Mouse (Mus musculus): ENCODE measurements around the gene Tst. TPM values are rescaled to one million over a fixed set of nuclear protein-coding genes. Genes with fewer than 3 reads are reported as not detected.

Gene Tst
- polyA plus RNA-seq, 1 experiment from 2014 or later: 11.8 TPM

- Histone ChIP-seq H3K9me3 (ENCODE audit: control insufficient read depth, low read length) (no peaks in the 10 kb centered on the region), H3K27ac (replicated peaks; ENCODE audit: low read depth, low read length) (no peak overlapping the region), H3K4me2 (ENCODE audit: low read length) (no peak overlapping the region), H3K27me3 (ENCODE audit: control insufficient read depth, insufficient read depth, low read length) (no peaks in the 10 kb centered on the region), H3K4me3 (replicated peaks; ENCODE audit: low read depth, low read length) (no peak overlapping the region), H3K4me1 (ENCODE audit: control insufficient read depth, insufficient read depth, low read length) (peaks cover 9% of the 10 kb centered on the region; the same call in 1 of the 2 replicates), H3K36me3 (ENCODE audit: control insufficient read depth, insufficient read depth, low read length) (no peaks in the 10 kb centered on the region), H3K9ac (replicated peaks; ENCODE audit: low read length) (no peak overlapping the region)
- no peak for DNase-seq
- no peak for ATAC-seq (ENCODE audit: low FRiP score, low TSS enrichment)
- 24% methylated on average over 7 of the region's 7 CpGs for WGBS
Observed at GRCm38 (mm10) chr15:78447121-78447520, 41.4 kb upstream of the Tst start.

GRCm38 (mm10) chr15:78443857-78444256 lies 38.1 kb upstream of the Tst start:
- WGBS: 39% methylated on average over 6 of the region's 6 CpGs
- Histone ChIP-seq H3K36me3 (ENCODE audit: control insufficient read depth, insufficient read depth, low read length) (no peaks in the 10 kb centered on the region), H3K4me1 (ENCODE audit: control insufficient read depth, insufficient read depth, low read length) (0 out of 2 replicates have a peak, but pooled peaks cover 3% of the 10 kb centered on the region), H3K9ac (replicated peaks; ENCODE audit: low read length) (no peak overlapping the region), H3K9me3 (ENCODE audit: control insufficient read depth, low read length) (no peaks in the 10 kb centered on the region), H3K4me2 (ENCODE audit: low read length) (no peak overlapping the region), H3K27ac (replicated peaks; ENCODE audit: low read depth, low read length) (no peak overlapping the region), H3K4me3 (replicated peaks; ENCODE audit: low read depth, low read length) (no peak overlapping the region), H3K27me3 (ENCODE audit: control insufficient read depth, insufficient read depth, low read length) (no peaks in the 10 kb centered on the region)
- DNase-seq (no peak), ATAC-seq (ENCODE audit: low FRiP score, low TSS enrichment) (no peak)

DNA sequence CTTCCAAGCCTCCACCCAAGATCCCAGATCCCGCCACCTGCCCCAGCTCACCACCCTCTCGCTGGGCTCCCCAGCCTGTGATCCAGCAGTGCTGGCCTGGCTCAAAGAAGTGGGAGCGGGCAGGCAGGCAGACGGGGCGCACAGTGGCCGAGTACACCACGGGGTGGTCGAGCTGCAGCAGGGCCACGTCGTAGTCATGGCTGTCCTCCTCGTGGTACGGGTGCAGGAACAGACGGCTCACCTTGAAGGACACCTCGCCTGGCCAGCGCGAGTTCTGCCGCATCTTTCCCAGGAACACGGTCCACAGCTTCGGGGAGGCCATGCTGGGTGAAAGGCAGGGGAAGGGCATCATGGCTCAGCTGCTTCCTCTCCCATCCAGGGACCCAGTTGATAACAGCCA lies 36.5 kb upstream of the Tst start:
- Histone ChIP-seq H3K4me2 (ENCODE audit: low read length) (no peak overlapping the region), H3K27me3 (ENCODE audit: control insufficient read depth, insufficient read depth, low read length) (no peaks in the 10 kb centered on the region), H3K36me3 (ENCODE audit: control insufficient read depth, insufficient read depth, low read length) (no peaks in the 10 kb centered on the region), H3K27ac (replicated peaks; ENCODE audit: low read depth, low read length) (no peak overlapping the region), H3K9me3 (ENCODE audit: control insufficient read depth, low read length) (no peaks in the 10 kb centered on the region), H3K4me1 (ENCODE audit: control insufficient read depth, insufficient read depth, low read length) (peaks cover under 1% of the 10 kb centered on the region; the same call in 1 of the 2 replicates), H3K9ac (replicated peaks; ENCODE audit: low read length) (no peak overlapping the region), H3K4me3 (replicated peaks; ENCODE audit: low read depth, low read length) (no peak overlapping the region)
- no peak for DNase-seq
- 91% methylated on average over 19 of the region's 19 CpGs for WGBS
- ATAC-seq (ENCODE audit: low FRiP score, low TSS enrichment): no peak

DNA sequence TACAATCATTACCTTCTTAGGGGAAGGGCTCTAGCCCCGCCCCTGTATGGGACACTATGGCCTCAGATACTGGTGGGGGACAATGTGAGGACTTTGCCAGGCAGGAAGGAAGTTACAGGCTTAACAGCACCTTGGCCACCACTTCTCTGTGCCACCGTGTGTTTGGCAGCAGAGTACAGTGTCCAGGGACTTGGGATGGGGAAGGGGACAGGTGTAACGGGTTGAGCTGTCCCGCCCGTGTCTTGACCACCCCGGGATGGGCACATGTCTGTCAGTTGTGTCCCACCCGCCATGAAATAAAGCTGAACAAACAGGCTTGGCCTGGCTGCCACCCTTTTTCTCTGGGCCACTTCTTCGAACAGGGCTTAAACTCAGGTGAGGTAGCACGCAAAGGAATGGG lies 33.3 kb upstream of the Tst start:
- Histone ChIP-seq H3K27me3 (ENCODE audit: control insufficient read depth, insufficient read depth, low read length) (no peaks in the 10 kb centered on the region), H3K4me3 (replicated peaks; ENCODE audit: low read depth, low read length) (no peak overlapping the region), H3K36me3 (ENCODE audit: control insufficient read depth, insufficient read depth, low read length) (peaks cover 13% of the 10 kb centered on the region), H3K27ac (replicated peaks; ENCODE audit: low read depth, low read length) (no peak overlapping the region), H3K4me2 (ENCODE audit: low read length) (no peak overlapping the region), H3K9ac (replicated peaks; ENCODE audit: low read length) (no peak overlapping the region), H3K4me1 (ENCODE audit: control insufficient read depth, insufficient read depth, low read length) (peaks cover 12% of the 10 kb centered on the region), H3K9me3 (ENCODE audit: control insufficient read depth, low read length) (no peaks in the 10 kb centered on the region)
- WGBS: 62% methylated on average over 9 of the region's 9 CpGs
- DNase-seq (no peak), ATAC-seq (ENCODE audit: low FRiP score, low TSS enrichment) (no peak)

- Histone ChIP-seq H3K9me3 (ENCODE audit: control insufficient read depth, low read length) (no peaks in the 10 kb centered on the region), H3K27ac (replicated peaks; ENCODE audit: low read depth, low read length) (no peak overlapping the region), H3K4me3 (replicated peaks; ENCODE audit: low read depth, low read length) (no peak overlapping the region), H3K4me2 (ENCODE audit: low read length) (no peak overlapping the region), H3K27me3 (ENCODE audit: control insufficient read depth, insufficient read depth, low read length) (no peaks in the 10 kb centered on the region), H3K4me1 (ENCODE audit: control insufficient read depth, insufficient read depth, low read length) (peaks cover 12% of the 10 kb centered on the region), H3K9ac (replicated peaks; ENCODE audit: low read length) (no peak overlapping the region), H3K36me3 (ENCODE audit: control insufficient read depth, insufficient read depth, low read length) (peaks cover 17% of the 10 kb centered on the region)
- ATAC-seq (ENCODE audit: low FRiP score, low TSS enrichment) (no peak), DNase-seq (no peak)
- WGBS: 52% methylated on average over 8 of the region's 8 CpGs
Observed at GRCm38 (mm10) chr15:78438505-78438904, 32.8 kb upstream of the Tst start.

- Histone ChIP-seq H3K4me2 (ENCODE audit: low read length) (no peak overlapping the region), H3K27me3 (ENCODE audit: control insufficient read depth, insufficient read depth, low read length) (no peaks in the 10 kb centered on the region), H3K4me1 (ENCODE audit: control insufficient read depth, insufficient read depth, low read length) (peaks cover 12% of the 10 kb centered on the region), H3K9me3 (ENCODE audit: control insufficient read depth, low read length) (no peaks in the 10 kb centered on the region), H3K4me3 (replicated peaks; ENCODE audit: low read depth, low read length) (no peak overlapping the region), H3K27ac (replicated peaks; ENCODE audit: low read depth, low read length) (no peak overlapping the region), H3K36me3 (ENCODE audit: control insufficient read depth, insufficient read depth, low read length) (peaks cover 22% of the 10 kb centered on the region), H3K9ac (replicated peaks; ENCODE audit: low read length) (no peak overlapping the region)
- ATAC-seq (ENCODE audit: low FRiP score, low TSS enrichment) (no peak), DNase-seq (no peak)
- 36% methylated on average over 4 of the region's 4 CpGs for WGBS
Observed at GRCm38 (mm10) chr15:78438018-78438394, 32.3 kb upstream of the Tst start.

GRCm38 (mm10) chr15:78437237-78438017 lies 31.7 kb upstream of the Tst start:
- Histone ChIP-seq H3K36me3 (ENCODE audit: control insufficient read depth, insufficient read depth, low read length) (peaks cover 25% of the 10 kb centered on the region), H3K9me3 (ENCODE audit: control insufficient read depth, low read length) (no peaks in the 10 kb centered on the region), H3K4me2 (ENCODE audit: low read length) (peak overlapping the region; percentile 44), H3K4me1 (ENCODE audit: control insufficient read depth, insufficient read depth, low read length) (peaks cover 12% of the 10 kb centered on the region), H3K27ac (replicated peaks; ENCODE audit: low read depth, low read length) (peak overlapping the region; percentile 56), H3K9ac (replicated peaks; ENCODE audit: low read length) (peak overlapping the region; percentile 39), H3K4me3 (replicated peaks; ENCODE audit: low read depth, low read length) (peak overlapping the region; percentile 12; the same call in 1 of the 2 replicates), H3K27me3 (ENCODE audit: control insufficient read depth, insufficient read depth, low read length) (no peaks in the 10 kb centered on the region)
- peak; percentile 37 for DNase-seq
- 17% methylated on average over 23 of the region's 23 CpGs for WGBS
- peak; percentile 31; the same call in 1 of the 2 replicates for ATAC-seq (ENCODE audit: low FRiP score, low TSS enrichment)

DNA sequence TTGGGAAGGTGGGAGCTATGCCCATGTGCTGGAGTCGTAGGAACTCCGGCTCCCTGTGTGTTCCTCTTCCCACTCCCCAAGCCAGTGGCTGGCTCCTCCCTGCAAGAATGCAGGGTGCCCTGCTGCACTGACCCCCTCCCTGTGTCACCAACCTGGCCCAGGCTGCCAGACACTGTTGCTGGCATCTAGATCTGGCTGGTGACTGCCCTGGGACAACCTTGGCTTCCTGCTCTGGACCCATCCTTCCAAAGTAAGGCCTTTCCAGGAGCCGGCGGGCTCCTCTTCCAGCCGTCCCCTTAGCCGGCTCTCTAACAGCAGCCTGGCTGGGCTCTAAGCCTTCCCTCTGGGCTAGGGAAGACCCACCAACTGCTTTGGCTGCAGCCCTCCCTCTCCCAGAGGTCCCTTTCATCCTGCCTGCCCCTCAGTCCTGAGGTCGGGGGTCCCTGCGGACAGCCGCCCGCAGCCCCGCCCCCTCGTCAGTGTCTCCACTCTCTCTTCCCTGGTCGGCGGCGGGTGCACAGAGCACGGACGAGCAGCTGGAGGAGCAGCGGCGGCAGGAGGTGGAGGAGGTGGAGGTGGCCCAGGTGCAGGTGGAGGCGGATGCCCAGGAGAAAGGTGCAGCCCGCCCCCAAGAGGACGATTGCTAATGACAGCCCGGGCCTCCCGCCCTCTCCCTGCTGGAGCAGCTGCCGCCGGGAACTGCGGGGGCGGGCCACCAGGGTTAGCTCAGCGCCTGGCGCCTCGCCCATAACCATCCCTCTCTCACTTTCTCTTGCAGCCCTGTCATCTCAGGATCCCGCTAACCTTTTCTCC lies 30.9 kb upstream of the Tst start:
- peak overlapping the region; percentile 39 for H3K9ac ChIP-seq (replicated peaks; ENCODE audit: low read length)
- peak; percentile 47; the same call in 1 of the 2 replicates for ATAC-seq (ENCODE audit: low FRiP score, low TSS enrichment)
- H3K9me3 ChIP-seq (ENCODE audit: control insufficient read depth, low read length): no peaks in the 10 kb centered on the region
- peak overlapping the region; percentile 56; the same call in 1 of the 2 replicates for H3K27ac ChIP-seq (replicated peaks; ENCODE audit: low read depth, low read length)
- peak; percentile 81 for DNase-seq
- H3K36me3 ChIP-seq (ENCODE audit: control insufficient read depth, insufficient read depth, low read length): peaks cover 34% of the 10 kb centered on the region
- peak overlapping the region; percentile 12; the same call in 1 of the 2 replicates for H3K4me3 ChIP-seq (replicated peaks; ENCODE audit: low read depth, low read length)
- no peaks in the 10 kb centered on the region for H3K27me3 ChIP-seq (ENCODE audit: control insufficient read depth, insufficient read depth, low read length)
- peak overlapping the region; percentile 44 for H3K4me2 ChIP-seq (ENCODE audit: low read length)
- WGBS: 10% methylated on average over 32 of the region's 32 CpGs
- H3K4me1 ChIP-seq (ENCODE audit: control insufficient read depth, insufficient read depth, low read length): peaks cover 12% of the 10 kb centered on the region

All from midbrain, embryonic 14.5 days (tissue).